ENCODE assay signal across 20 mouse cellular contexts in the genomic region with DNA sequence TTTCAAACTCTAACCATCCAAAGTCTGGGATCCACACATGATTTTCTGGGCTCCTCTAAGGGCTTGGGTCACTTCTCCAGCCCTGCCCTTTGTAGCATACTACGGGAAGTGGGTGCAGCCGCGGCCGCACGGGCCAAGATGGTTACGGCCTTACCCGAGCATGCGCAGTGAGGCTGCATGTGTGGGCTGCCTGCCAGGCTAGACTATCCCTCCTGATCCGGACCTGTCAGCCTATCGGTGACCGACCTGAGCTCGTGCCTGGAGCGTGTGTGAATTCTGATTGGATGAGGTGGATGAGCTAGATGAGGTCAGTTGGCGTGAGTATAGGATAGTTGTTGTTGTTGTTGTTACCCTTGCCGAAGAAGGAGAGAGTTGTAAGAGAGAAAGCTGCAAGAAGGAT. TPM values are rescaled to one million over a fixed set of nuclear protein-coding genes. Genes with fewer than 3 reads are reported as not detected.
DNase-seq lines count a peak whose midpoint lies in the region; ATAC-seq lines count a peak whose summit lies in the region.
"Not testable (repeated sequence)": the region's sequence is repeated elsewhere in the genome, so short reads cannot be mapped to it uniquely, and the experiment has no call there.
"Had no signal": no experiment of that assay in that cellular context is flagged by ENCODE, and none has a peak within 500 bp of the region (broad histone marks: within the 10 kb centered on the region; RNA-seq: fewer than 3 reads in every experiment).

No protein-coding gene starts in this region.

- DNase-seq in ES-CJ7 (ENCODE audit: low read depth, low spot score) (peak; percentile 45), WW6 (ENCODE audit: low read depth, low spot score) (peak; percentile 52)
- DNase-seq in cerebellum, adult 9-11 months, result peak; percentile 25
- peak; percentile 21 for DNase-seq in heart, postnatal 4 days
- DNase-seq in midbrain, embryonic 11.5 days (ENCODE audit: low spot score, missing footprints), result peak; percentile 23

- not testable (repeated sequence) for H3K9ac ChIP-seq in midbrain, embryonic 11.5 days (ENCODE audit: low read length)

- not testable (repeated sequence) for H3K4me1 ChIP-seq in midbrain, embryonic 11.5 days (ENCODE audit: control insufficient read depth, insufficient read depth, low read length)

- not testable (repeated sequence) for H3K27ac ChIP-seq in midbrain, embryonic 11.5 days (ENCODE audit: low read depth, low read length)

- H3K4me2 ChIP-seq in midbrain, embryonic 11.5 days, result not testable (repeated sequence)

- H3K4me3 ChIP-seq in midbrain, embryonic 11.5 days (ENCODE audit: low read depth, low read length), result not testable (repeated sequence)

- ATAC-seq in midbrain, embryonic 11.5 days (ENCODE audit: low FRiP score), result not testable (repeated sequence)

- WGBS in midbrain, embryonic 11.5 days, result 83% methylated on average over 15 of the region's 15 CpGs

- not testable (repeated sequence) for H3K9me3 ChIP-seq in midbrain, embryonic 11.5 days (ENCODE audit: control insufficient read depth, low read length)

- H3K27me3 ChIP-seq in midbrain, embryonic 11.5 days (ENCODE audit: control insufficient read depth, insufficient read depth, low read length), result not testable (repeated sequence)

- H3K36me3 ChIP-seq in midbrain, embryonic 11.5 days (ENCODE audit: control insufficient read depth, insufficient read depth, low read length), result not testable (repeated sequence)

RNA-seq across cellular contexts. Expression of a gene that starts 8.0 kb away (rescaled TPM):
- total RNA-seq in heart, postnatal 4 days (2021), result under 1 TPM; 0.19 to 0.38 TPM
- 8.7 and 8.9 TPM in 2 replicates for polyA plus RNA-seq in midbrain, embryonic 11.5 days (2014; fragmentation: Nextera tagmentation; extraction: Ambion mirVana)
- total RNA-seq: MEL had no signal
- polyA plus RNA-seq: activated CD4-positive, CD25-positive, alpha-beta regulatory T cell, adult 4 months; C2C12 had no signal

RNA-seq across cellular contexts. Expression of a gene that starts 25.4 kb away (rescaled TPM):
- not detected for total RNA-seq in heart, postnatal 4 days (2021)
- 0.05 TPM in 1 of 2 replicates, not detected in the other for polyA plus RNA-seq in midbrain, embryonic 11.5 days (2014; fragmentation: Nextera tagmentation; extraction: Ambion mirVana)
- total RNA-seq: forebrain, postnatal 0 days; MEL had no signal
- polyA plus RNA-seq: activated CD4-positive, CD25-positive, alpha-beta regulatory T cell, adult 4 months; C2C12; cerebellum, adult 2 months; cortical plate, adult 2 months; embryonic facial prominence, embryonic 10.5 days; embryonic facial prominence, embryonic 12.5 days; embryonic facial prominence, embryonic 14.5 days; forebrain, embryonic 11.5 days; forebrain, embryonic 13.5 days; forebrain, embryonic 15.5 days; forebrain, postnatal 0 days had no signal

RNA-seq across cellular contexts. Expression of a gene that starts 32.4 kb away (rescaled TPM):
- total RNA-seq in heart, postnatal 4 days (2021), result not detected
- polyA plus RNA-seq in midbrain, embryonic 11.5 days (2014; fragmentation: Nextera tagmentation; extraction: Ambion mirVana), result 0.29 TPM in 1 of 2 replicates, not detected in the other
- total RNA-seq: adrenal gland, adult 18-20 months; adrenal gland, postnatal 14 days; adrenal gland, postnatal 36 days; MEL had no signal
- polyA plus RNA-seq: activated CD4-positive, CD25-positive, alpha-beta regulatory T cell, adult 4 months; C2C12 had no signal
